Mouse (Mus musculus): Measurements from ENCODE around the gene Slc25a22.

Gene Slc25a22

DNA sequence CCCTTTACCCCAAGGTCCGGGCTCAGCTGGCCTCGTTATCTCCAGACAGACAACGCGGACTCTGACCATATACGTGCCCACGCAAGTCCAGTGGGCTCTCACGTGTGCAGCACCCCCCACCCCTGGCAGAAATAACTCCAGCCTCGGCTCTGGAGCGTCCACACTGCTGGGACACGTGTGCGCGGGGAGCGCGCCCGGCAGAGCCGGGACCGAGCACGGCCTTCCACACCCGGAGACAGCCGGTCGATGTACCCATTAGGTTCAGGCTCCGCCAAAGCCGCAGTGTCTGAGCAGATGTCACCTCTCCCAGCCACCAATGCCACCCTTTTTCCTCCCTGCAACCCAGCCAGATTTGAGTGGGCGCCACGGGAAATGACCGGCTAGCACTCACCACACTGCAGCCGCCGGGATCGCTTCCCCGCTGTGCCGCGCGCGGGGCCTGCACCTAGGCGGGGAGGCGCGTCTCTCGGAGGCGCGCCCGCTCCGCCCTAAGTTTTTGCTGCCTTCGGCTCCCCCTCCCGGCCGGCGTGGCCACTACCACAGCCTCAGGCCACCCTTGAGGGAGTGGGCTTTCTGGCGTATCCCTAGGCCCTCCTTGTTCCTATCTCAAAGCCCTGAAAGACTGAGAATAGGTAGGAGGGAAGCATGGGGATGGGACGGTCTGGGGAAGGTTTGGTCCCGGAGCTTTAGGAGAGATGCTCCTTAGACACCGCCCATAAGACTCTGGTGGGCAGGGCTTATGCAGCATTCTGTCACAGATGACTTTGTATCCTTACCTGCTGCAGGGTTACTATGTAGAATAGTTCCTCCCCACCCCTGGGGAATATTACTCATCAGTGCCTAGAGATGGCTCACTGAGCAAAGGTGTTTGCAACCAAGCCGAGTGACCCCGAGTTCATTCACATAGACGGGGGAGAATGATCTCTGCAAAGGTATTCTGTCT lies at the start of gene Slc25a22:
TSS of gene Slc25a22 (minus strand) at position 715 of the 943 bp plus-strand sequence.
- peak; percentile 86 for DNase-seq (ENCODE audit: low read depth, low spot score)

DNA sequence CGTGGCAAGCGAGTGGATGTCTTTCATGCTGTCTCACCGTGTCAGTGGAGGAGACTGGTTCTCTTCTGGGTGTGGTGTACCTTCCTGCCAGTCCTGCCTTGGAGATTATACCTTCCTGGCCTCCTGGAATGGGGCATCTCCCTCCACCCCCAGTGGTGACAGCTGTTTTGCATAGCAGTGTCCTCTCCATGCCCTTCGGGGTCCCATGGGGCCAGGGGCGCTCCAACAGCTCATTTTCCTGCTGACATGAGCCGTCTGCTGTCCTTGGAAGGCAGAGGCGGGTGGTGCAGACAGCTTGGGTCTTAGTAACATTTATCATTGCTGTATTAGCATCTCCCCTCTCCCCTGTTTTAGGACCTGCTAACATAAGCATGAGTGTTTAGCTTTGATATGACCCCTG lies 49.4 kb upstream of the Slc25a22 start:
- DNase-seq (ENCODE audit: low read depth, low spot score): no peak

DNA sequence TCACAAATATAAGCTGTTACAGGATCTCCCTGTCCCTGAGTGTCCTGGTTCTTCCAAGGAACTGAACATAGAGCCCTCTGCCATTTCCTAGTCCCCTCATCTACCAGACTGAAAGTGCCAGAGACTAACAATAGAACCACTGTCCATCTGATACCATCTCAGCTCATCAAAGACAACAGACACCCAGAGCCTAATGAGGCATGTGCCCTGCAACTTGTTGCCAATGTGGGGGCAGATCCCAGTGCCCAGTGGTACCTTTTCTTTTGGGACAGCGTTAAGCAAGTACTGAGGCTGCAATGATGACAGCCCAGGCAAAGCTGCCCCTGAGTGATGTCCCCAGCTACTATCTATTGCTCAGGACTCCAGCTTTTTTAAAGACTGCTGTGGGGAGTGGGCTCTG lies 48.5 kb upstream of the Slc25a22 start:
- DNase-seq (ENCODE audit: low read depth, low spot score): no peak

DNA sequence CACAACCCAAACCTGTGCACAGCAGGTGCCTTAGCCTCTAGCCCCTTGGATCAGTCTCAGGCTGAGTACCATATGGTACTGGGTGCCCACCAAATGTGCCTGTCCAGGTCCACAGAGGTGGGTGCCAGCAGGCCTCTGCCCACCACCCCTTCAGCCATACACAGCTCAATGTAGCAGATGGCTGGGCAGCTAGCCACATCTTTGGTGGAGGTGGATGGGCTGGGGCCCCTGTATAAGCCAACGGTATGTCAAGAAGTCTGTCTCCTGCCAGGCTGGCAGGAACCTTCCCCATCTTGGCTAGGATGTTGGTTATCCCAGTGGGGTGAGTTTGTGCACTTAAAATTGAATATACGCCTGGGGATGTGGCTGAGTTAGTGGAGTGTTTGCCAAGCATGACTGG lies 47.9 kb upstream of the Slc25a22 start:
- DNase-seq (ENCODE audit: low read depth, low spot score): no peak

DNA sequence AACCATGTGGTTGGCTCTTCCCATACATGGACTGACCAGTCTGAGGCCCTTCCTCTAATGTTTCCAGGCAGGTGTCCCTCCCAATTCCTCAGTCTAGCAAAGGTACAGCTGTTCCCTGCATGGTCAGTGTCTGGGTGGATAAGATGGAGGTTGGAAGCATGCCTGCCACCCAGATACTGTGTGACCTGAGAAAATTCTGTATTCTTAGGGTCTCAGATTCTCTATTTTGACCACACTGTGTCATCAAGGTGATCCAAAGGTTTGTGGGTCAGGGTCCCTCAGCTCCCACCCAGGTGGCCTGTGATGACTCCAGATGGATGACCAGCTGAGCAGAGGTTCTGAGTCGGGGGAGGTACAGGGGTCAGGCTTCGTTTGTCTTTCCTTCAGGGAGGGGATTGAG lies 47.5 kb upstream of the Slc25a22 start:
- no peak for DNase-seq (ENCODE audit: low read depth, low spot score)

DNA sequence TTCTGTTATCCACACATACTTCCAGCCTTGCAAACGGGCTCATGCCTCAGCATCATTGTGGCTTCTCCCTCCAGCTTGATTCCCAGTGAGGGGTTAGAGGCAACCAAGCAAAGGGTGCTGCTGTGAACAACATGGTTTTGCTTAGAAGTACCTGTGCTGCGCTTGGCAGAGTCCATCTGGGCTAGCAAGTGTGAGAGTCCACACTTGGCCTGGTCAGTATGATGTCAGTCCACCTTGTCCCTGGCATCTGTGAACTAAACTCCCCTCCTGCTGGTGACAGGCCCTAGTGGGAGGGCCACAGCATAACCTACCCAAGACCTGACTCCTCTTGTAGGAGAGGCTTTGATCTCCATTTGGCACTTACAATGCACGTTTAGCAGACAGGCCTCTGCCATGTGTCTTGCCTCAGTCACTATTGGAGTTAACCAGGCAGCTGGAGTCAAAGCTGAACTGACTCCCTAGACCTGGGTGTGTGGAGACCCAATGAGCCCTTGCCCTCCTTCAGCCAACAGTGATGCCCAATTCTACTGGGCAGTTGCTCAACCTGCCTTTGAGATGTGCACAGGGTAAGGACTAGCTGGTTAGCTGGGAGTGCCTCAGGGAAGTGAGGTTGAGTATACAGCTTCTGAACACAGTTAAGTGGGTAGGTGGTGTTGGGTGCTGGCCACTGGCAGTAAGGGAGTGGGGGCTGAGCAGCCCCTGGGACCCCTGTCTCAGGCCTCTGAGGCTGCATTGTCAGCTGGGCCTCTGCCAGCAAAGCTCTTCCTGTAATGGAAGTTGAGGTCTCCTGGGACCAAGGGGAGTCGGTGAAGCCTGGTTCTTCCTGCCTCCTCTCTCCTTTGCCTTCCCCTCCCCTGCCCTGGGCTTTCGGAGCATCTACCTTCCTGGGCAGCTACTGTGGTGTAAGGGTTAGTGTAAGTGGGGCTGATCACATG lies 46.8 kb upstream of the Slc25a22 start:
- no peak for DNase-seq (ENCODE audit: low read depth, low spot score)

DNA sequence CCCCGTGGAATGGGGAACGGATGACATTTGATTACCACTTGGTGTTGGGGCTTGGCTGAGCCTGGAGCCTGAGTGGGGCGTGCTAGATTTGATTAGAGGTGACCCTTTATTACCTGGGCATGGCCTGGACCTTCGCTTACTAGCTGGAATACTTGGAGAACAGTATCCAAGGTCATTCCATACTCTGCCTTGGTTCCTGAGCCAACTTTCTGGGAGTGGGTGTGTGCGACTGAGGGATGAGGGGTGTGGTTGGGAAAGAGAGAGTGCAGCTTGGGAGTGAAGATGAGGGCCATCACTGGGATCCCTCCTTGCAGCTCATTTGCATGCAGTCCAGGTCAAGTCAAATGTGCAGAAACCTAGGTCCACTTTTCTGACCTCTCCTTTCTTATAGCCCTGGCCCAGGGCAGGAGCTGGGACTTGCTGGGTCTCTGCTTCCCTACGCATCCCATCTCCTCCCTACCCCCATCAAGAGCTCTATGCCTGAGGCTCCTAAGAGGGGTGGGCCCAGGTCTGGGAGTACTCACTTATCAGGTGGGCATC lies 45.5 kb upstream of the Slc25a22 start:
- no peak for DNase-seq (ENCODE audit: low read depth, low spot score)

DNA sequence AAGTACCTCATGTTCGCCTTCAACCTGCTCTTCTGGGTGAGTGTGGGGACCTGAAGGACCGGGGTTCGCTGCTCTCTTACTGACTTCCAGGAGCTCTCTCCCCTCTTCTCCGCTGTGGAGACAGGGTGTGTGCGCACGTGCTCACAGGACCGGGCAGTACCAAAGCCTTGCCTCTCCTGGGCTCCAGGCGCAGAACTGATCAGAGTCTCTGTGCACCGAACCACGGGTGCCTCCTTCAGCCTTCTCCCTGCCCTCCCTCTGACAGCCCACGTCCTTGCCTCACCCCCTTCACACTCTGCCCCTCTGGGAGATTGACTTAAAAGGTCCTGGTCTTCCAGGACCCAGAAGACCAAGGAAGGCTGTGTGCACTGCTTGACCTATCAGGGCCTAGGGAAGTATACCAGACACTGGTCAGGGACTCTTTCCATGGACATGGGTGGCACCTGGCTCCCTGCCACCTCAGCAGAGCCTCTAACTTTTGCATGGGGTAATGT lies 44.9 kb upstream of the Slc25a22 start:
- DNase-seq (ENCODE audit: low read depth, low spot score): peak; percentile 60

DNA sequence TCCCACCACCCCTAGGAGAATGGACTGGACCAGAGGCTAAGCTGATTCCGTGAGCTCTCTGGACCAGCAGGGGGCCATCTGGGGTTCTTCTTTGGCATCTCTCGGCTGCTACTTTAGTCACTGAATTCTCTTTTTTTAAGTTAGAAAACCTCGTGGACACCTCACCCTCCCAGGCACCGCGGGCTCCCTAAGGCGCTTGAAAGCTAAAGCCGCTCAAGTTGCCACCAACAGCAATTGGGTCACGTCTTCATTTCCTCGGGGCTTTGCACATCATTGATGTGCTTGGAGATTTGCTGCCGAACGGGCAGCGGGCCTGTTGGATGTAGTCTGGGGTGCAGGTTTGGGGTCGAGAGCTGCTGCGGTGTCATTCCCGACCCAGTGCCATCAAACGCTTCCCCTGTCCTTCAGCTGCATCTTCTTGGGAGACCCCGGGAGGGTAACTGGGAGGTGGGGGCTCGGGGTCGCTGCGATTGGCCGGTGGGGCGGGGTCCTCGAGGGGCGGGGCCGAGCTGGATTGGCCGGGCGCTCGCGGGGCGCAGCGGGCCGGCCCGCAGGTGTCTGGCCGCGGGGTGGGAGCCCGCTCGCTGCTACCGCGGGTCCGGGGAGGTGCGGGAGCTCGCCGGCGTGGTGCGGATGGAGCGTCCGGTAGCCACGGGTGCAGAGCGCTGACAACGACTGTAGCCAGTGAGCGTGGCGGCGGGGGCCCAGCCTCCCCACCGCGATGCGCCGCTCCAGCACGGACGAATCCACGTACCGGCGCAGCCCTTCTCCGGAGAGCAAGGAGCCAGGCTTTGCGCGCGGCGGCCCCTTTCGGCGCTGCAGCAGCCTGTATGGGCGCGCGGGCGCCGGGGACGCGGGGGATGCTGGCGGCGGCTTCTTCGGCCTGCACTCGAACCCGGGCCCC lies 44.1 kb upstream of the Slc25a22 start:
- DNase-seq (ENCODE audit: low read depth, low spot score): peak; percentile 65

DNA sequence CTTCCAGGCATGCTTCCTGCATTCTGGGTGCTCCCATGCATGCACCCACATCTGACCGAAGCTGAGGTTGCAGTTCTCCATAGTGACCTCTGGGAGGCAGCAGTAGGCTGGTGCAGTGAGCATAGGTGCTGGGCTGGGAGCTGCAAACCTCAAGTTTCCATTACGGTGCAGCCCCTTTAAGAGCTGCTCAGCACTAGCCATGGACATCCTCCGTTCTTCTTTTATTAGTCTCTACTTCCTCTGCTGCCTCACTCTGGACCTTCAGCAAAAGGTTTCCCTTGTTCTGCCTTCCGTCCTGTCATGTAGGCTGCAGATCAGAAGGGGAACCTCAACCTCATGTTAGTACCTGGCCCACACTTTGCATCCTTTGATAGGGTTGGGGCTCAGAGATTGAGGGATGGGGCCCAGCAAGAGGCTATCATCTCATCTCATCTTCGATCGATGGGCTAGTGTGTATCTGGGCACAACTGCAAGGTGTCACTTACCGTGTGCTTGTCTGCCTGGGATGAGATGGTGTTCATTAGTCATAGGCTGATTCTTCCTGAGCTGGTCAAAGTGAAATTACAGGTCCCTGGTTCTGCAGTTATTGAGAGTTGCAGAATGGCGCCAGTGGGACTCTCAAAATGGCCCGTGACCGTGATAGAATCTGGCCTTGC lies 43.3 kb upstream of the Slc25a22 start:
- peak; percentile 84 for DNase-seq (ENCODE audit: low read depth, low spot score)

DNA sequence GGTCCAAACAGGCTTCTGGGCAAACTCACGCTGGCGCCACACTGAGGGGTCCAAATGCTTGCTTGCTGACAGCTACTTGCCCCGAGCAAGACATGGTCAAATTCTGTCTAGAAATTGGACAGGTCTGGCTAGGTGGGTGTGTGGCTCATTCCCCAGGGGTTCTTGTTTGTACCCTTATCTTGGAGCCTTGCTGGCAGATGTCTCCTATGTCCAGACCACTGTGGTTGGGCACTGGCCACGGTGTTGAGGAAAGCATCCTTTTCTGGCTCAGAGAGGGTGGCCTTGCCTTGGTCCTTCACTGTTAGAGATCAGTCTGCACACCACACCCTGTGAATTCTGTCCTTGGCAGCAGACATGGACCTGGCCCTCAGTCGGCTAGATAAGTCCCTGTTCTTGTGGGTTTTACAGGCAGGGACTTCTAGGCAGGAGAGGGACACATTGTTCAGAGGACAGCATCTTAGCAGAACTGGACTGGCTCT lies 40.6 kb upstream of the Slc25a22 start:
- DNase-seq (ENCODE audit: low read depth, low spot score): no peak

DNA sequence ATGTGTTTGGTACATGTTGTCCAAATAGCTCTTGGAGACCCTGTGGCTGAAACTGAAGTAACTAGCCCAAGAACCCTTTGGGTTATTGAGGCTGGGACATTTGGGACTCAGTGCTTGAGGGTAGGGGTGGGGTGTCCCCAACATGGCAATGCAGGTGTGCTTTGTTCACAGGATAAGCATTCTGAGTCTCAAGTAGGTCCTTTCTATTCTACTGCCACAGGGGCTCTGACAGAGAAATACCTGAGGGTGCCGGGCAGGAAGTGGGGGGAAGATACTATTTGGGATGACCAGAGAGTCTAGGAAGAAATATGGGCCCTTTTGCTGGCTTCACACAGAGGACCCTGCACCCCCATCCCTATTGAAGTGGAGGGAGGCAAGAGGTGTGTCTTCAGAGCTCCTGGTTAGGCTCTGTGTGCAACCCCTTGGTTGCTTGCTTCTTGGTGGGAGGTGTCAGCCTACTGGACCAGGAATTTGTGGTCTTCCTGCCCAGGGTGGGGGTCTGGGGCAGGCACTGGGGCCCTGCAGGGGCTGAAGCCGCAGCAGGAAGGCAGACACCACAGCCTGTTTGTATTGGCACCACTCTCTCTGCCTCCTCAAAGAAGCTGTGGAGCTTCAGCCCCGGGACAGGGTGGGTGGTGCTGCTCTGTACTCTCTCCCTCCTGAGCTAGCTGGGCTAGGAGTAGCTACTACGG lies 40.0 kb upstream of the Slc25a22 start:
- DNase-seq (ENCODE audit: low read depth, low spot score): no peak

DNA sequence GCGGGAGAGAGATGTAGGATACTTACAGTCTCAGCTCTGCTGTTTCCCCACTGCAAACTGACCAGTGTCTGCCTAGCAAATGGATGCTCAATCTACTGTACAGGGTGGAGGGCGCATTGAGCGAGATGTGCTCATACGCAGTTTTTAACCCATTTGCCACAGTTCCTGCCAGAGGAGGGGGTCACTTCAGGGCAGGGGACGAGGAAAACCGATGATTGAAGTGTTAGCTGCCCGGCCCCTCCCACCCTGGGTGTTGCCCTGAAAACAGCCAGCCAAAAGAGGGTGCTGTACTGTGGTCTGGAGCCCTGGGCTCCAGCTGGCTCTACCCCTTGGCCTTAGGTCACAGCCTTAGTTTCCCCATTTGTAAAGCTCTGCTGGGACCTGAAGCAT lies 39.3 kb upstream of the Slc25a22 start:
- no peak for DNase-seq (ENCODE audit: low read depth, low spot score)

DNA sequence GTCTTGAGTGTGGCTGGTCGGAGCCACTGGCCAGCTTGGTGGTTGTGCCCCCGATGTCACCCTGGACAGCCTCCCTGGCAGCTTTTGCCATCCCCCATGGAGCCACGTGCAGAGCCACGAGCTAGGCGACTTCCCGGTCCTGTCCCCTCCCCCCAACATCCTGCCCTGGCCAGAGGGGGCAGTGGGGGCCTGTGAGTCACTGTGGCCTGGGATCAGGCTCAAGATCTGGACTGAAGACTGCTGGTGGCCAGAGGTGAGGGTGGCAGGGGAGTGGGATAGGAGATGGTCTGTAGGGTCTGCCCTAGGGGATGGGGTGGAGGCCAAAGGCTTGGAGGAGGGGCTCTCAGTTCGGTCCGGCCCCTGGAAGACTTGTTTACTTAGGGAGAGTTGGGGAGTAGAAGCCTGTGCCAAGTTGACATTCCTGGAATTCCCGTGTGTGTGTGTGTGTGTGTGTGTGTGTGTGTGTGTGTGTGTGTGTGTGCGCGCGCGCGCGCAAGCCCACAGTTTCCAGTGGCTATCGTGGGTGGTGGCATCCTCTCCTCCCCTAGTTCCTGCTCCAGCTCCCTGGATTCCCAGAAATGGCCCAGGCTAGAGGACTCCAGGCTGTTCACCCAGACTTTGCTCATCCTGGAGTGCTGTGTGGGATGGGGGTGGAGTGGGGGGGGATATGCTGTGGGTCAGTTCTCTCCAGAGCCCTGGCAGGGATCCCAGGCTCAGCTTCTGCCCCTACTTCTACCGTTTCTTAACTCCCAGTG lies 38.7 kb upstream of the Slc25a22 start:
- DNase-seq (ENCODE audit: low read depth, low spot score): peak; percentile 72

DNA sequence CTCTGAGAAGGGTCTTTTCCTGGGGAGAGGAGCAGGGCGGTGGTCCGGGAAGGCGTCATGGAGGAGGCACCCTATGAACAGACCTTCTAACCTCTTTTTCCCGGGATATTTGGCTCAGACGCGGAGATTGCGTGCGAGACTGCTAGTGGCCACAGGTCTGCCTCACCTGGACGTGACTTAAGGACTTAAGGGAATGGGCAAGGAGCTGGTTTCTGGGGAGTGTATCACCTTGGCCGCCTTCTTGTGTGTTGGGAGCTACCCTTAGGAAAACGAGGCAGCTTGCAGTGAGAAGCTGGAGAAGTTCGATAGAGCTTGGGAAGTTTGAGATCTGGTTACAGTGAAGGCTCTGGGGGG lies 38.1 kb upstream of the Slc25a22 start:
- peak; percentile 51 for DNase-seq (ENCODE audit: low read depth, low spot score)

DNA sequence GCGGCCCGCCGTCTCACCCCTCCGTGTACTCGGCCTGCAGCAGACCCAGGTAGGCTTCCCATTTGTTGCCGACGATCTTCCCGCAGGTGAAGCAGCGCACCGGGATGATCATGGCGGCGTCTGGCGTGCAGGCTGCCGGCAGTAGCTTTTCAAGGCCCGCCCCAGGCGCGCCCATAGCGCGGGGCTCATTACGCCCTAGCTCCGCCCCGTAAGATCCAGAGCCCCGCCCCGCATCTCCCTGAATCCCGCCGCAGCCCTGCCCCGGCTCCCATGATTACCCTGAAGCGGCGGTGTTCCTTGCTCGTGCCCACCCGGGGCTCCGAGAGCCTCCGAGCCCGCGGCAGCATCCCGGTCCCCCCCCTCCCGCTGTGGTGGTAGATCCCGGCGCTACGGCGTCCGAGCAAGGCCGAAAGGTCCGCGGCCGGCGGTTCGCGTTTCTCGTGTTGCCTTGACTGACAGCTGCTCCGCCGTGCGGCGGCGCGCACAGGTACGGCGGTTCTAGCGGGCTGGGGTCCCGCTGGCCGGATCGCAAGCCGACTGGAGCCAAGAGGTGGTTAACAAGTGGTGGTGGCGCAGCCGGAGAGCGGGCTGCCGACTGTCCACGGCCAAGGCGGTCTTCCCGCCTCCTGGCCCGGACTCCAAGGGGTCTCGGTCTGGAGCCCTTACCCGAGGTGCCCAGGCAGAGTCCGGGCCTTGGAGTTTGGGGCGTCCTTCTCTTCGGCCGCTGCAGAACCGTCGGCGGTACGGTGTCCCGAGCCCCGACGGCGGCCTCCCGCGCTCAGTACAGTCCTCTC lies 37.5 kb upstream of the Slc25a22 start, which contains the start of the genes Polr2l and Tspan4:
TSS of gene Polr2l (minus strand) at position 122 of the 794 bp plus-strand sequence.
TSS of gene Tspan4 (plus strand) at position 230 of the 794 bp plus-strand sequence.
- peak; percentile 89 for DNase-seq (ENCODE audit: low read depth, low spot score)

DNA sequence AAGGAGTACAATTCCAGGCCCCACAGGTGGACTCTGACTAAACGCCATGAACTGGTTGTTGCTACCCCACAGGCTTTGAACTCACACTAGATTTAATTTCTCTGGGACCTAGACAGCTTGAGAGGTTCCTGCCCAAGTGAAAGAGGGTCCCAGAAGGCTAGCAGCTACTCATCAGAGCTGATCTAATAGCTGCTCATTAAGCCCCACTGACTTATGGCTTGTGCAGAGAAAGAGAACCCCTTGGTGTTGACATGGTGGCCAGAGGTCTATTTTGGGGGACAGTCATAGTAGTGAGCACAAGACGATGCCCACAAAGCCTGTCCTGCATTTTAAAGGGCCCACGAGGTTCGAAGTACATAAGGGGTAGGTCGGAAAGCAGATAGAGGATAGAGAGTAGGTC lies 36.5 kb upstream of the Slc25a22 start:
- no peak for DNase-seq (ENCODE audit: low read depth, low spot score)

DNA sequence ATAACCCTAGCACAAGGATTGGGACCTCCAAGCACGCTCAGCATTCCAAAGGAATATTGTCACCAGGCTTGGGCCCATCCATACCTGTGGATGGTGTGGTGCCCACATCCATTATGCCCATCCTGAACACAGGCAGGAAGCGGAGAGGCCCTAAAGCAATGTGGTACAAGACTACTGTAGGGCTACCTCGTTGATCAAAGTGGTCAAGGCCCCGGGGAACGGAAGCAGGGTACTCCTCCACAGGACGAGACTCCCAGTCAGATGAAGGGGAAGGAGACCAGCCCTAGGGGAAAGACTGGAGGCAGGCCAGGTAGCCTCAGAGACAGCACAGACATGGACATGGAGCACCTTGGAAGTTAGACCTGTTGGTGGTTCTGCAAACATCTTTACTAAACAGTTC lies 35.1 kb upstream of the Slc25a22 start:
- no peak for DNase-seq (ENCODE audit: low read depth, low spot score)
